Mouse (Mus musculus): ENCODE results near the gene Hvcn1. TPM values are rescaled to one million over a fixed set of nuclear protein-coding genes. Genes with fewer than 3 reads are reported as not detected.

The Hvcn1 gene
- polyA plus RNA-seq, 1 experiment from 2014 or later: 9.6 TPM

DNA sequence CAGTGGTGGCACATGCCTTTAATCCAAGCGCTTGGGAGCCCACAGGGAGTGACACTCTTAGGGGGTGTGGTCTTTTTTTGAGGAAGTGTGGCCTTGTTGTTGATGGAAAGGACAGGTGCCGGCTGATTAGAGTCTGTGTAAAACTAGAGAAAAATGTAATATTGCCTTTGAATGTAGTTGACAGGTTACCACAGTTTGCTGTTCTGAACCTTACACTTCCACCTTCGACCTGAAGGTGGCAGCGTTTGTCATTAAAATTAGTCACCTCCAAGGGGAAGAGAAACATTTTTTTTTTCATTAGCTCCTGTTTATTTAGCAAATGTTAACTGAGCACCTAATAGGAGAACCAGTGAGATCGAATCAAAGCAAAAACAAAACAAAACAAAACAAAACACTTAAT is 61.3 kb downstream of the Hvcn1 start:
- no peaks in the 10 kb centered on the region for H3K27me3 ChIP-seq (ENCODE audit: insufficient read depth, poor library complexity, severe bottlenecking)
- peak; percentile 52 for DNase-seq (ENCODE audit: low spot score)
- H3K9me3 ChIP-seq: no peaks in the 10 kb centered on the region
- H3K4me3 ChIP-seq: no peak overlapping the region
- H3K27ac ChIP-seq: no peak overlapping the region
- no peaks in the 10 kb centered on the region for H3K36me3 ChIP-seq
- peaks cover 11% of the 10 kb centered on the region for H3K4me1 ChIP-seq (replicated peaks)
- 27% methylated on average over 5 of the region's 5 CpGs for WGBS

DNA sequence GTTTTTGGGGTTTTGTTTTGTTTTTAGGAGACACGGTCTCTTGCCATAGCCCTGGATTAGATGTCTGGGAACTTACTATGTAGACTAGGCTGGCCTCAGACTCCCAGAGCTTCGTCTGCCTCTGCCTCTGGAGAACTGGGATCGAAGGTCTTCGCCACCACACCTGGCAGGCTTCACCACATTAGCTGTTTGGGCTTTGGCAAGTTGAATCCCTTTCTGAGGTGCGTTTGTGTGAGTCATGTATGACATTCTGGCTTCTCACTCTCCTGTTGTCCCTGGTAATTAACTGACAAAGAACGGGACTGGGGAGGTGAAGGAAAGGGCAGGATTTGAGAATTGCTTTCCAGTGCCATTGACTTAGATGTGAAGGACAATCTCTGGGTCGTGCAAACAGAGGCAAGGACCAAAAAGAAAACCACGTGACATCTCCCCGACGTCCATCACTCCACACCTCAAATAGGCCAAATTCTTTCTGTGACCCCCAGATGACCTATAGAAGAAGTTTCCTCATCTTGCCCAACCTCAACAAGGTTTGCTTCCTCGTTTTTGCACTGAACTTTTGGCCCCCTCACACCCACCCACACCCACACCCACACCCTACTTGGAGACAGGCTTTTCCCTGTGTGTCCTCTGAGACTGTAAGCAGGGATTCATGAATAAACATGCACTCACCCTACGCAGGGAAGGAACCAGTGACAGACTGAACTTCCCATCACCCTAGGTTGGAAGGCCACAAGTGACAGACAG is 62.4 kb downstream of the Hvcn1 start:
- H3K4me3 ChIP-seq: no peak overlapping the region
- H3K27me3 ChIP-seq (ENCODE audit: insufficient read depth, poor library complexity, severe bottlenecking): no peaks in the 10 kb centered on the region
- WGBS: 73% methylated on average over 12 of the region's 12 CpGs
- no peak for DNase-seq (ENCODE audit: low spot score)
- H3K27ac ChIP-seq: no peak overlapping the region
- H3K4me1 ChIP-seq (replicated peaks): no peaks in the 10 kb centered on the region; the same call in 1 of the 2 replicates
- no peaks in the 10 kb centered on the region for H3K9me3 ChIP-seq
- no peaks in the 10 kb centered on the region for H3K36me3 ChIP-seq

DNA sequence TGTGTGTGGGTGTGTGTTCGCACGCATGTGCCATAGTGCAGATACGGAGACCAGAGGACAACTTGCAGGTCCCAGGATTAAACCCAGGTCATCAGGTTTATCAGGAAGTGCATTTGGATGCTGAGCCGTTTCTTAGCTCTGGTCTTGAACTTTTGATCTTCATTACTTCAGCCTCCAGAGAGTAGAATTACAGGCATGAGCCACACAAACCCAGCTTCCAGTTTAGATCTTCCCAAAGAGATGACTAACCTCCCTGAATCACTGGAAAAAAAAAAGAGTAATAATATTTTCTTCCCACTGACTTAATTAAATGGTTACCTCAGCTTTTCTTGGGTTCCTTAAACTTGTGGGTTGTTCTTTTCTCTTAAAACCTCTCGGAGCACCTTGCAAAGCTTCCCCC is 66.2 kb downstream of the Hvcn1 start:
- Histone ChIP-seq H3K27ac (no peak overlapping the region), H3K9me3 (no peaks in the 10 kb centered on the region), H3K4me3 (no peak overlapping the region), H3K27me3 (ENCODE audit: insufficient read depth, poor library complexity, severe bottlenecking) (no peaks in the 10 kb centered on the region), H3K36me3 (no peaks in the 10 kb centered on the region), H3K4me1 (replicated peaks) (peaks cover 13% of the 10 kb centered on the region)
- 85% methylated on average over 5 of the region's 5 CpGs for WGBS
- DNase-seq (ENCODE audit: low spot score): no peak

DNA sequence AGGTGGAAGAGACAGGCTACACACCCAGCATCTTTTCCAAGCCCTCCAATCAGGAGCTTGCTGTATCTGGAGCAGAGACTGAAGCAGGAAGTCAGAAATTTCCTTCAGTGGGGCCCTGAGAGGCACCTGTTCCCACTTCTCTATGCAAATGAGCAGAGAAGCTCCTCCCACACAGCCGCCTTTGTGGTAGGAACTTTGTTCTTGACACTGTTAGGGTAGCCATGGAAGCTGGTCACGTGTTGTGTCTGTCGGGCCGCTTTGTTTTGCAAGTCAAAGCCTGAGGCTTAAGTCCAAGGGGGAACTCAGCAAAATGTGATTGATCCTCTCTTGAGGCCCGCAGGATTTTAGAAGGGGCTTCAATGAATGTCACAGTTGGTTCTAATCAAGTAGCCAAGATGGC is 68.2 kb downstream of the Hvcn1 start:
- 23% methylated on average over 5 of the region's 5 CpGs for WGBS
- peak; percentile 31 for DNase-seq (ENCODE audit: low spot score)
- Histone ChIP-seq H3K4me3 (no peak overlapping the region), H3K4me1 (replicated peaks) (peaks cover 13% of the 10 kb centered on the region), H3K9me3 (no peaks in the 10 kb centered on the region), H3K27ac (peak overlapping the region; percentile 2), H3K36me3 (no peaks in the 10 kb centered on the region), H3K27me3 (ENCODE audit: insufficient read depth, poor library complexity, severe bottlenecking) (no peaks in the 10 kb centered on the region)

DNA sequence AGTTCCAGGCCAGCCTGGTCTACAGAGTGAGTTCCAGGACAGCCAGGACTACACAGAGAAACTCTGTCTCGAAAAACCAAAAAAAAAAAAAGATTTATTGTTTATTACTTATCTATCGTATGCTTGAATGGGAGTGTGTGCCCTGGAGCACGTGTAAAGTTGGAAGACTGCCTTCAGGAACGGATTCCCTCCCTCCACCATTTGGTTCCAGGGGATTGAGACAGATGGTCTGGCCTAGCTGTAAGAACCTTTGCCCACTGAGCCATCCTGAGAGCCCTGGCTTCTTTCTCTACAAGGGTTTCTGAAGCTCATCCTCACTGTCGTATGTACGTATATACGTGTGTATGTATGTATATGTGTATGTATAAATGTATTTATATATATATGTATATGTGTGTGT is 72.3 kb downstream of the Hvcn1 start:
- WGBS: 85% methylated on average over 7 of the region's 7 CpGs

DNA sequence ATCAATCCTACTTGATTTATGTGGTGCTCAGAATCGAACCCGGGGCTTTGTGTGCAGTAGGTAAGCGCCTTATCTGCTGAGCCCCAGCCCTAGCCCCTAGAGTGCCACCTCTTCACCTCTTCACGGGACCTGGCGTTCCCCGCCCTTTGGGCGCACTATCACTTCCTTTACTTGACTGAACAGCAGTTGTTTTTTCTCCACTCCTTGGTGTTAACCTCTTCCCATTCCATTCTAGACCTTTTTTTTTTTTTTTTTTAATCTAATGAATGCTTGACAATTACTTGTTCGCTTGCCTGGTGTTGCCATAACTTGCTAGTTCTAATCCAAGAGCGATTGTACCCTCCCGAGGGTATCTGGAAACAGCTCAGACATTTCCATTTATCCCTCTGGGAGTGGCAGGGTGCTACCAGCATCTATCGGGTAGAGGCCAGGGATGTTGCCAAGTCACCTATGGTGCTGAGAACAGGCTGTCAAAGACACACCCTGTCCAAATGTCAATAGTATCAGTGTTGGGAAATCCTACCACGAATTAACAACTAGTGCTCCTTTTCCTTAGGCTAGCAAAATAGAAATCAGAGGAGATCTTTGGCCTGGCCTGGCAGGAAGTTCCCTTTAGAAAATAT is 73.3 kb downstream of the Hvcn1 start:
- Histone ChIP-seq H3K27ac (no peak overlapping the region), H3K27me3 (ENCODE audit: insufficient read depth, poor library complexity, severe bottlenecking) (0 out of 2 replicates have a peak, but pooled peaks cover 10% of the 10 kb centered on the region), H3K36me3 (no peaks in the 10 kb centered on the region), H3K4me3 (no peak overlapping the region), H3K4me1 (replicated peaks) (peaks cover 17% of the 10 kb centered on the region), H3K9me3 (no peaks in the 10 kb centered on the region)
- no peak for DNase-seq (ENCODE audit: low spot score)
- 82% methylated on average over 12 of the region's 12 CpGs for WGBS

More for the DNA sequence above, 72.3 kb downstream of the Hvcn1 start:
- no peaks in the 10 kb centered on the region for H3K36me3 ChIP-seq
- no peak overlapping the region for H3K4me3 ChIP-seq
- DNase-seq (ENCODE audit: low spot score): no peak
- peaks cover 20% of the 10 kb centered on the region for H3K4me1 ChIP-seq (replicated peaks)
- no peaks in the 10 kb centered on the region for H3K9me3 ChIP-seq
- no peak overlapping the region for H3K27ac ChIP-seq
- H3K27me3 ChIP-seq (ENCODE audit: insufficient read depth, poor library complexity, severe bottlenecking): 0 out of 2 replicates have a peak, but pooled peaks cover 10% of the 10 kb centered on the region

DNA sequence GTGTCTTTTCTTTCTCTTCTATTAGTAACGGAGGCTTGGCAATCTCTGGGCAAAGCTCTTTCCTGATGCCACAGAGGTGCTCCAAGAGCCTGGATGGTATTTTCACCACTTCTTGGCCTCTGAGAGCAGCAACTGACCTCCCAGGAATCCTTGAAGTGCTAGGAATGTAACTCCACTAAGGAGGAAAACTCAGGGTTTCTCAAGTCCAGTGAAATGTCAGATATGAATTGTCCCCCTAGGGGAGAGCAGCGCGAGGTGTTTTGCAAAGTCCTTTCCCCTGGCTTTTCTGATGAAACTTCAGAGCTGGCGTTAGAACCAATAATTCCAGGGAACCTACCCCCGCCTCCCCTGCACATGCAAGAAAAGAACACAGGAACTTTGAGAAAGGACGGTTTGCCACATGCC is 73.8 kb downstream of the Hvcn1 start:
- DNase-seq (ENCODE audit: low spot score): no peak
- no peak overlapping the region for H3K27ac ChIP-seq
- no peaks in the 10 kb centered on the region for H3K9me3 ChIP-seq
- peaks cover 20% of the 10 kb centered on the region for H3K4me1 ChIP-seq (replicated peaks)
- H3K27me3 ChIP-seq (ENCODE audit: insufficient read depth, poor library complexity, severe bottlenecking): 0 out of 2 replicates have a peak, but pooled peaks cover 10% of the 10 kb centered on the region
- H3K36me3 ChIP-seq: no peaks in the 10 kb centered on the region
- no peak overlapping the region for H3K4me3 ChIP-seq
- 52% methylated on average over 6 of the region's 6 CpGs for WGBS

DNA sequence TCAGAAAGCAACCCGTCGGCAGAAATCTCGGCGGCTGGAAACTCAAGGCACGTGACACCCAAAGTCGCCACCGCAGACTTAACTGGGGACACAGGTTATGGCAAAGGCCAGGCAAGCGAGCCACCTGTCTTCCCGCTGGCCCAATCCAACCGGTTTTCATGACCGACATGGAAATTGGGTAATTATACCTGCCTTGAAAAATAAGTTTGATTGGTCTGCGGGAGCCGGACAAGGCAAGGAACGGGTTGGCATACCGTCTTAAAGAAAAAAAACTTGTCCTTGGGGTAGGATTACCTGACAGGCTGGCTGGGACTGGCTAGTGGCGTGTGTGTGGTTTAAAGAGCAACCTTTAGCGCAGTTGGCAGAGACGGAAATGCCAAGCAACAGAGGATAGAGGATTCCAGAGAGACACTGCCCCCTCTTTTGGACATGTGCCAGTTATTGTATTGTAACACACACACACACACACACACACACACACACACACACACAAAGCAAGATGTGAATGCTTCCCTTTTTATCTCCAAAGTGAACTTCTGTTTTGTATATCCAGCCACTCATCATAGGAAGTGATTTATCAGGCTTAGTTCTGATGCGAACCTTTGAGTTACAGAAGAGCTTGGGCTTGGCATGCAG is 74.3 kb downstream of the Hvcn1 start:
- no peaks in the 10 kb centered on the region for H3K9me3 ChIP-seq
- no peaks in the 10 kb centered on the region for H3K36me3 ChIP-seq
- 0 out of 2 replicates have a peak, but pooled peaks cover 10% of the 10 kb centered on the region for H3K27me3 ChIP-seq (ENCODE audit: insufficient read depth, poor library complexity, severe bottlenecking)
- 42% methylated on average over 19 of the region's 19 CpGs for WGBS
- H3K27ac ChIP-seq: no peak overlapping the region
- DNase-seq (ENCODE audit: low spot score): no peak
- H3K4me1 ChIP-seq (replicated peaks): peaks cover 25% of the 10 kb centered on the region
- no peak overlapping the region for H3K4me3 ChIP-seq

DNA sequence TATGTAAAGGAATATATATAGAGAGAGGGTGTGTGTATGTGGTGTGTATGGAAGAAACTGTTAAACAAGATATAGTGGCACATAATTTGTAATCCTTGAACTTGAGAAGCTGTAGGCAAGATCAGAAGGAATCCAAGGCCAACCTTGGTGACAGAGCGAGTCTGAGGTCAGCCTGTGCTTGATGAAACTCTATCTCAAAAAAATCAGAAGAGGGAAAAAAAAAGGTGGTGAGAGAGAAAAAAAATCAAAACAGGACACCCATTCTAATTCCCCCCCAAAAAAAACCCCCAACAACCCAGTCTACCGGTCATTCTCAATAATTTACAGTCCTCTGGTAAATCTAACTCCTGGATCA is 77.2 kb downstream of the Hvcn1 start:
- H3K4me1 ChIP-seq (replicated peaks): peaks cover 24% of the 10 kb centered on the region
- WGBS: 24% methylated on average over 2 of the region's 2 CpGs
- H3K27ac ChIP-seq: peak overlapping the region; percentile 94; the same call in 1 of the 2 replicates
- DNase-seq (ENCODE audit: low spot score): no peak
- H3K36me3 ChIP-seq: peaks cover 21% of the 10 kb centered on the region
- H3K4me3 ChIP-seq: peak overlapping the region; percentile 89
- 0 out of 2 replicates have a peak, but pooled peaks cover 10% of the 10 kb centered on the region for H3K27me3 ChIP-seq (ENCODE audit: insufficient read depth, poor library complexity, severe bottlenecking)
- H3K9me3 ChIP-seq: no peaks in the 10 kb centered on the region

DNA sequence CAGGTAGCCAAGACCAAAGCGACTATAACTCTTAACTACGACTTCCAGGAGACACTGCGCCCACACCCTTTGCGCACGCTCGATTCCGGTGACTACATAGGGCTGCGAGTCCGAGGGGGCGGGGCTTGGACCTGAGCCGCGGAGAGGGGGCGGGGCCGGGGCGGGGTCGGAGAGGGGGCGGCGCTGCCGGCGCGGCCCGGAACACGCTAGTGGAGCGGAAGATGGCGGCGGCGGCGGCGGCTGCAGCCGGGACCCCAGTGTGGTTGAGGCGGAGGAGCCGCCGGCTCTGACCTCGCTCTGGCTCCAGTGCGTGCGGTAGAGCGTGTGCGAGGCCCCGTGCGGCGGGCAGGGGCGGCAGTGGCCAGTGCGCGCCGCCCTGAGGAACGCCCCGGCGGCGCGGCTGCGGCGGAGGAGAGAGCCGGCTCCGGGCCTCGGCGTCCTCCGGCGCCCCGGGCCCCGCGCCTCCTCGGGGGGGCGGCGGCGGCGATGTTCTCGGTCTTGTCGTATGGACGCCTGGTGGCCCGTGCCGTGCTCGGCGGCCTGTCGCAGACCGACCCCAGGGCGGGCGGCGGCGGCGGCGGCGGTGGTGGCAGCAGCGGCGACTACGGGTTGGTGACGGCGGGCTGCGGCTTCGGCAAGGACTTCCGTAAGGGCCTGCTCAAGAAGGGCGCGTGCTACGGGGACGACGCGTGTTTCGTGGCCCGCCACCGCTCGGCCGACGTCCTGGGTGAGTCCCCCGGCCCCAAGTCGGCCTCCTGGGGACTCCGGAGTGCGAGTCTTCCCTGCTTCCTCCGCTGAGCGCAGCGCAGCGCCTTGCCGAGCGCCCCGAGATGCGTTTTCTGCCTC is 77.8 kb downstream of the Hvcn1 start, which contains the start of gene Pptc7:
Gene Pptc7, plus strand, starts transcription at position 183 of the 846 bp plus-strand sequence.
- Histone ChIP-seq H3K27me3 (ENCODE audit: insufficient read depth, poor library complexity, severe bottlenecking) (0 out of 2 replicates have a peak, but pooled peaks cover 10% of the 10 kb centered on the region), H3K4me3 (peak within 1 kb of the TSS; percentile 89), H3K36me3 (peaks cover 27% of the 10 kb centered on the region), H3K4me1 (replicated peaks) (peaks cover 24% of the 10 kb centered on the region), H3K27ac (peak within 1 kb of the TSS; percentile 94), H3K9me3 (no peaks in the 10 kb centered on the region)
- peak; percentile 92 for DNase-seq (ENCODE audit: low spot score)
- under 1% methylated on average over 114 of the region's 114 CpGs for WGBS

DNA sequence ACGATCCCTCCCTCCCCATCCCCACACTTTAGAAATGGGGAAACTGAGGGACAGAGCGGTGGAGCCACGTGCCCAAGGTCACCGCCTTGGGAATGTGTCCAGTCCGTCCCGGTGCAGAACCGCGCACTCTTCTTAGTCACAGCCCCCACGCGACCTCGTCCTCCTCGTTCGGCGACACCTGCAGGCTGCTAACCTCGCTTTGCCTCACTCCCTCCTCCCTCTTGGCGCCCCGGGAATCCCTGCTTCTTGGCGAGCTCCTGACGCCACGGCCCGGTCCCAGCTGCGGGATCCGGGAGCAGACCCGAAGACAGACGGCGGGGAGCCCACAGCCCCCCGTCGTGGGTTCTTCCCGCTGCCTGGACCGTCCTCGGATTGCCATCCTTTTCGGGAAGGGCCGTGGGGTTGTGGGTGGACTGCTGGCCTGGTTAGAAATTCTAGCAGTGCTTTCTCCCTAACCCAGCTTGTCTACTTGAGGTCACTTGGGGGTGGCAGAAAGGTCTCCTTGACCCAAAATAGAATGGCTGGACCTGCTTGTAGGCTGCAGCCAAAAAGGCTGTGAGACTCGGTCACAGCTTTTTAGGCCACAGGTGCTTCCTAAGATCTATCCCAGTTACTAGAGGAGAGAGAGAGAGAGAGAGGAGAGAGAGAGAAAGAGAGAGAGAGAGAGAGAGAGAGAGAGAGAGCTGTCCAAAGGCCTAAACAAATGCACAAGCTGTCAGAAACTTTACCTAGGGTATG is 78.6 kb downstream of the Hvcn1 start:
- peak; percentile 50 for DNase-seq (ENCODE audit: low spot score)
- peak overlapping the region; percentile 89 for H3K4me3 ChIP-seq
- H3K36me3 ChIP-seq: peaks cover 34% of the 10 kb centered on the region
- 0 out of 2 replicates have a peak, but pooled peaks cover 10% of the 10 kb centered on the region for H3K27me3 ChIP-seq (ENCODE audit: insufficient read depth, poor library complexity, severe bottlenecking)
- WGBS: 1% methylated on average over 34 of the region's 34 CpGs
- peak overlapping the region; percentile 94 for H3K27ac ChIP-seq
- H3K9me3 ChIP-seq: peaks cover 6% of the 10 kb centered on the region; the same call in 1 of the 2 replicates
- peaks cover 24% of the 10 kb centered on the region for H3K4me1 ChIP-seq (replicated peaks)

DNA sequence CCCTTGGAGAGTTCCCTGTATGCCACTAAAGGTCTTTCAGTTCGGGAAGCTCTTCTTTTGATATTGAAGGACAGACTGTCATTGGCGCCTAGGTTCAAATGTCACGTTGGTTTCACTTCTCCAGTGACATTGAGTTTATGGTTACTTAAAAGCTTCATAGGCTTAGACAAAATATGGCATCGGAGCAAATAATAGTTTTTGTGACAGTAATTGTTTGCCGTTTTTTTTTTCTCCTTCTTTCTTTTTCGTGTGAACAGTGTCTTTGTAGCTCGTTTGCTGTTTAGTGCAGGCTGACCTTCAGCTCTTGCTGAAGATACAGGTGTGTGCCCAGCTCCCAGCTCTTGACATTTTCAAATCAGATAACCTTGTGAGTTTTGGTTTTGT is 79.2 kb downstream of the Hvcn1 start:
- Histone ChIP-seq H3K4me3 (peak overlapping the region; percentile 89), H3K36me3 (peaks cover 34% of the 10 kb centered on the region), H3K9me3 (peaks cover 6% of the 10 kb centered on the region; the same call in 1 of the 2 replicates), H3K27me3 (ENCODE audit: insufficient read depth, poor library complexity, severe bottlenecking) (0 out of 2 replicates have a peak, but pooled peaks cover 10% of the 10 kb centered on the region), H3K4me1 (replicated peaks) (peaks cover 19% of the 10 kb centered on the region), H3K27ac (no peak overlapping the region)
- DNase-seq (ENCODE audit: low spot score): no peak
- 63% methylated on average over 7 of the region's 7 CpGs for WGBS
